Mouse (Mus musculus) mature B cell (primary cell): ENCODE results near the gene Rassf3.

ENCODE experiments used
- in situ Hi-C: fragments of 300-500 bp; cut with MboI; formaldehyde crosslinking; loops from 2 replicates; pipeline ENCODE4 v1.14.3; 2019

Gene Rassf3

GRCm38 (mm10) chr10:121365781-121366272 lies 110.3 kb downstream of the Rassf3 start:
- in situ Hi-C loops, result no loop called here

GRCm38 (mm10) chr10:121364801-121365564 lies 111.2 kb downstream of the Rassf3 start, which contains the start of gene Gns:
Gene Gns (plus strand): TSS chr10:121365090.
- in situ Hi-C loops, result no loop called here

GRCm38 (mm10) chr10:121364306-121364705 lies 111.8 kb downstream of the Rassf3 start:
- in situ Hi-C loops, result no loop called here

GRCm38 (mm10) chr10:121363201-121363600 lies 112.9 kb downstream of the Rassf3 start:
- in situ Hi-C loops, result no loop called here

GRCm38 (mm10) chr10:121360358-121360757 lies 115.8 kb downstream of the Rassf3 start:
- in situ Hi-C loops, result no loop called here
